Mouse (Mus musculus) macrophage (primary cell): ENCODE data around the gene Wdr5. TPM values are rescaled to one million over a fixed set of nuclear protein-coding genes. Genes with fewer than 3 reads are reported as not detected.

Experiments
- H3K27ac ChIP-seq: fragments of 350-480 bp; formaldehyde crosslinking; 2 replicates; pipeline ENCODE4 v1.9.0; 2021
- H3K36me3 ChIP-seq: fragments of 350-480 bp; formaldehyde crosslinking; 2 replicates; pipeline ENCODE4 v1.9.0; 2021; ENCODE audit errors: inconsistent target
- H3K4me3 ChIP-seq: fragments of 350-480 bp; formaldehyde crosslinking; 2 replicates; pipeline ENCODE4 v1.9.0; 2021; ENCODE audit errors: inconsistent target
- H3K79me2 ChIP-seq: fragments of 350-480 bp; formaldehyde crosslinking; 2 replicates; pipeline ENCODE4 v1.9.0; 2021; ENCODE audit errors: inconsistent target
- WGBS: methylation state at CpG from one replicate; pipeline ENCODE4 v1.1.7; 2026; ENCODE audit warnings: inconsistent platforms; ENCODE audit not compliant: missing documents; 5-methylcytosine and 5-hydroxymethylcytosine counted together
- polyA plus RNA-seq: library from polyadenylated mRNA; stranded (reverse); fragments of 250-400 nt; gene quantifications from 3 replicates; pipeline ENCODE4 v1.2.4, GENCODE M21; 2018; ENCODE audit warnings: inconsistent platforms

The Wdr5 gene
- polyA plus RNA-seq, 1 experiment from 2014 or later, result 23.8 TPM

DNA sequence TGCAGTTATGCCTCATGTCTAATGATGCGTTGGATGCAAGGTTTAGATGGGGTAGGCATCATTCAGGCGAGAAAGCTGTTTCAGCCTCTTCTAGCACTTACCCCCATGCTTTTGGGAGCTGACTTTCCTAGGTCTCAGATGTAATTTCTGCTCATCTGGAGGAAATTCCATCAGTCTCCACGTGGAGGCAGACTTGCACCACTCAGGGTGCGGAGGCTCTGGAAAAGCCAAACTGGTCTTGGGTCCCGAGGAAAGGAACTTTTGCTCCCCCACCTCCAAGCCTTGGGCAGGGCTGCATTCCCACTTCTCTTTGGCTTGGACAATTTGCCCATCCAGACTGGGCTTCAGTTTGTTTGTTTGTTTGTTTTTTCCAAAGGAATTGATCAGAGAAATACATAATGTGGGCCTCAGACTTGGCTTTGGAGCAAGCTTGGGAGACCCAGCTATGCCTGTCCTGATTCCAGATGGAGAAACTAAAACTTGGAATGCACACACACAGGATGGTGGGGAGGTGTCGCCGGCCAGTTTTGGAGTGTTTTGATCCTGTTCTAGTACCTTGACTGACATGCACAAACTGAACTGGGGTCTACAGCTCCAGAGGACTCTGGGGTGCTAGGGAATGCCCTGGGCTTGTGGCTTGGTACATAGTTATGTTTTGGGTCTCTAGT is 37.8 kb downstream of the Wdr5 start:
- Histone ChIP-seq H3K36me3 (no peaks in the 10 kb centered on the region), H3K27ac (no peak overlapping the region), H3K4me3 (no peak overlapping the region), H3K79me2 (no peaks in the 10 kb centered on the region)
- 30% methylated on average over 7 of the region's 7 CpGs for WGBS

DNA sequence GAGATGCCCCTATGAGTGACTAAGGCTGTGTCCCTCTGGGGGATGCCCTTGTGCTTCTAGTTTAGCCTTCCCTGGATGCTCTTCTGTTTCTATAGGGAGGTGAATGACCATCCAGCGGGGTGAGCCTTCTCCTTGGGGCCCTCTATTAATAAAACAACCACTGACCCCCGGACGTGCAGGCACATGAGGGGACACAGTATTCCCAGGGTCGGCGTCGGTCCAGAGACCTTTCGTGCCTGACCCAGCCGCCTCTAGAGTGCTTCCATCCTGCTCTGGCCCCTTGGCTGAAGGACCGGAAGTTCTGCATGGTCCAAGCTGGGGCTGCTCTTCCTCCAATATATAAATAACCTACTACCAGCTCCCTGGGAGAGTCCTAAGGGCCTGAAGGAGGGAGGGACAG is 39.4 kb downstream of the Wdr5 start:
- Histone ChIP-seq H3K27ac (no peak overlapping the region), H3K36me3 (no peaks in the 10 kb centered on the region), H3K4me3 (no peak overlapping the region), H3K79me2 (no peaks in the 10 kb centered on the region)
- 84% methylated on average over 9 of the region's 9 CpGs for WGBS

DNA sequence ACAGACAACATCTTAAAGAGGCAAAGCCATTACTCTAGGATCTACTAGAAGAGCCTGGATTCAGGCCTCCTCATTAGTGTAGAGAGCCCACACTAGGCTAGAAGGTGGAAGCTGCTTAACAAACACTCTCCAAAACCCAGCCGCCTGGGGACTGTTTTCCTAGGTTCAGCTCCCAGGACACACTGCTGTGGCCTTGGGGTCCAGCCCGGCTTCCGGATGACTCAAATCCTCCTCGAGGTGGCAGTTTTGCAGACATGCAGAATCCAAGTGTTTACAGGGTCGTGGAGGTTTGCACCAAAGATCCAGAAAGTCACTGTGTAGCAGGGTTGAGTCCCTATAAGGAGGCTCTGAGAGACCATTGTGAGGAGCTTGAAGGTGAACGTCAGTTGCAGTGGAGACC is 42.0 kb downstream of the Wdr5 start:
- no peak overlapping the region for H3K27ac ChIP-seq
- no peaks in the 10 kb centered on the region for H3K79me2 ChIP-seq
- H3K36me3 ChIP-seq, result no peaks in the 10 kb centered on the region
- 93% methylated on average over 6 of the region's 6 CpGs for WGBS
- no peak overlapping the region for H3K4me3 ChIP-seq

DNA sequence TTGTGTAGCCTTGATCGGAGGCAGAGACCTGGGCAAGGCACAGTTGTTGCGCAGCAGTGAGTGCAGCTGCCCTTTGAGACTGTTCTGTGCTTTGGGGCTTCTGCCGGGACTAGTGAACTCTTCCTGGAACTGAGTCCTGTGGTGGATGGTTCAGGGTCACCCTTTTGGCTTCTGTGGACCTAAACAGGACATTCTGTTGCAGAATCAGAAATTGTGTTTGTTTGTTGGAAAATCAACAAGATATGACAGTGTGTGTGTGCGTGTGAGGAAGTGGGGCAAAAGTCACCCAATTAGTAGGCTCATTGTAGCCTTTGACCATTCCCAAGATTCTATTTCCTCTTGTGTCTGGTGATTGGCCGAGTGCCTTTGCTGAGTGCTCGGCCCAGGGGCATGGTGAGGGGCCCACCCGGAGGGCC is 45.8 kb downstream of the Wdr5 start:
- Histone ChIP-seq H3K36me3 (no peaks in the 10 kb centered on the region), H3K79me2 (no peaks in the 10 kb centered on the region), H3K27ac (no peak overlapping the region), H3K4me3 (no peak overlapping the region)
- WGBS, result 91% methylated on average over 7 of the region's 7 CpGs

DNA sequence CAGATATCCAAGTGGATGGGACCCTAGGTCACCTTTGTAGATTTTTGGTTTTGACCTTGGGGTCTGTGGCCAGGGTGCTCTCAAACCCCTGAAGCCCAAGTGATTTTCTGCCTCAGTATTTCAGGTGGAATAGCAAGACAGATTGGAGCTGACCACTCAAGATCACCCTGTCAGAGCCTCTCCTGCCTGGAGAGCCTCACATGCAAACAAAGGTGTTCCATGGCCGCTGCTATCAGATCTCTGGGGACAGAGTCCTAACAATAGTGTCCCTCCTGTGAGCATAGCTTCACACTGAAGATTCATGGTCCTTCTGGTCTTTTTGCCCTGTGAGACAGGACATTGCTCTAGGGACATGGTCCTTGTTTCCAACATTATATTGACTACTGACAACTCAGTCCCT is 46.2 kb downstream of the Wdr5 start:
- Histone ChIP-seq H3K79me2 (no peaks in the 10 kb centered on the region), H3K27ac (no peak overlapping the region), H3K36me3 (no peaks in the 10 kb centered on the region), H3K4me3 (no peak overlapping the region)
- WGBS, result 100% methylated on average over 1 of the region's 1 CpGs

DNA sequence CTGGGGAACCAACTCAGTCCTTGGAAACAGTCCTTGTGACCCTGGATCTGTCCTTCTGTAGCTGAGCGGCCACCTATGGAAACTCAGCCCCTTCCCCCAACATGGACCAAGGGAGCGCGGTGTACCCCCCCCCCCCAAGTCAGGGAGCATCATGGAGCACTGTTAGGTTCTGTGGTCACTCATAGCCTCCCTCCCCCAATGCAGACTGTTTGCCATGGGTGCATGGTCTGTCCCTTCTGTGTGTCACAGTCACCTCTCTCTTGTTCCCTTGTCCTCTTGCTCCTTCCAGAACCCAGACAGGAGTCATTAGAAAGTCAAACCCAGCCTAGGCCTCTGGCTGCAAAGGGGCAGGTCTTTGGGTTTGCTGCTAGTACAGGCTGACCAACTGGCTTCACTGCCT is 46.9 kb downstream of the Wdr5 start:
- Histone ChIP-seq H3K36me3 (no peaks in the 10 kb centered on the region), H3K27ac (no peak overlapping the region), H3K4me3 (no peak overlapping the region), H3K79me2 (no peaks in the 10 kb centered on the region)
- 100% methylated on average over 3 of the region's 3 CpGs for WGBS

DNA sequence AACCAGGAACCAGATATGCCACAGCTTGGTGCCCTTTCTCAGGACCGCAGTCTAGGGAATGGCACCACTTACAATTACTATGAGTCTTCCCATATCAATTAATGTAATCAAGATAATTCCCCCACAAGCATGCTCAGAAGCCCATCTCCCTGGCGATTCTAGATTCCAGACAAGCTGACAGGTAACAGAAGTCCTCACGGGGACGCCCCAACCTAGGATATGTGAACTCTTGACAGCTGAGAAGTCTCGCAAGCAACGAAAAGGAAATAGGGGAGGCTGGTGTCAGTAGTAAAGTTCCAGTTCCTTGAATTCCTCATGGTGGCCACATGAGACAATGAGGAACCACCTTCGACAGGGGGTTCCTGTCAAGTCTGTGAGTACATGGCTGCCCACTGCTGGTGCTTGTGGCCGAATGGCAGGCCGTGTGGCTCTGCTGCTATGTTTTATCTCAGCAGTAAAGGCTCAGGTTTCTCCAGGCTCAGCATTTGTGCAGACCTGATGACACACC is 48.7 kb downstream of the Wdr5 start:
- Histone ChIP-seq H3K27ac (no peak overlapping the region), H3K4me3 (no peak overlapping the region), H3K79me2 (no peaks in the 10 kb centered on the region), H3K36me3 (no peaks in the 10 kb centered on the region)
- WGBS, result 20% methylated on average over 9 of the region's 9 CpGs

DNA sequence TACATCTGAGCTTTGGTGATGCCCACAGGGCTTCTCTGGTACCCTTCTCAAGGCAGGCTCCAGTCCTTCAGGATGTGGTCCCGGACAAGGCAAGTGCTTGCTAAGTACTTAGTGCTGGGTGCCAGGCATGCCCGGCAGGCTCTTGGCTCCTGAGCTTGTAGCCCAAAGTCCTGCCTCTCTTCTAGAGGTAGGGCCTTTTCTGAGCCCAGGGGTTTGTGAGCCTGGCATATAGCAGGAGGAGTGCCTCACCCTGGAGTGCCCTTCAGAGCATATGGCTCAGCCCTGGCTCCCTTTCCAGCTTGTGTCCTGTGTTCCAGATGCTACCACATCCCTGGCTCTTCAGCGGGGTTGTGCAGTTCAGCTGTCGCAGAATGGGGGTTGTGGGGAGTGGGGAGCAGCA is 49.7 kb downstream of the Wdr5 start:
- Histone ChIP-seq H3K79me2 (no peaks in the 10 kb centered on the region), H3K27ac (no peak overlapping the region), H3K36me3 (no peaks in the 10 kb centered on the region), H3K4me3 (no peak overlapping the region)
- 94% methylated on average over 4 of the region's 4 CpGs for WGBS

DNA sequence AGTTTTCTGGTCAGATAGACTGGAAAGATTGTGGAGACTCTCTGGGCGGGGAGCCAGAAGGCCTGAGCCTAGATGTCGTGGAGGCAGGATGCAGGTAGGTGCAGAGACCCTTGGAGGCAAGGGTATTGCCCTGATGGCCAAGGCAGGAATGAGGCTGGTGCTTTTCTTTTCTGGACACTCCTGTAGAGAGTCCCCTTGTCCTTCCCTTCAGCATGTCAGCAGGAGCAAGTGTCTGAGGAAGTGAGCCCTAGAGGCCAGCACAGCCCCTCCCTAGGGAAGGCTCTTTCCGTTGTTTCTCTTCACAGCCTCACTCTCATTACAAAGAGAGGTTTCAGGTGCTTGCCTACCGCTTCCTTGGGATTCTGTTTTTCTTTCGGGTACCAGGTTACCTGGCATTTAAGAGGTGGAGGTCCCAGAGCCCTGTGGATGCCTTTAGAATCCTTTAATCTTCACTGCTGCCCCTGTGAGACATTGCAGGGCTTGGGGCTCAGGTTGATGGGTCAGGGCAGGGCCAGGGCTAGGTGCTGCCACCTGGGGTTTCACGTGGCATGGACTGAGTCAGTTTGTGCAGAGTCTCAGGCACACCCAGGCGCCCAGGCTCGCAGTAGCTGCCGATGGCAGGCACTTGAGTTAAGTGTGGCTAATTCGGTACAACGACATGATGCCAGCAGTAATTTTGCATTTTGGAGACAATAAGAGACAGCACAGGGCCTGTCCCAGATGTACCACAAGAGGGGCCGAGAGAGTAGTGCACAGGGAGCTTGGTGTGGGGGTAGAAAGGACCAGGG is 50.6 kb downstream of the Wdr5 start:
- 77% methylated on average over 11 of the region's 12 CpGs for WGBS
- Histone ChIP-seq H3K4me3 (no peak overlapping the region), H3K27ac (no peak overlapping the region), H3K79me2 (no peaks in the 10 kb centered on the region), H3K36me3 (no peaks in the 10 kb centered on the region)

DNA sequence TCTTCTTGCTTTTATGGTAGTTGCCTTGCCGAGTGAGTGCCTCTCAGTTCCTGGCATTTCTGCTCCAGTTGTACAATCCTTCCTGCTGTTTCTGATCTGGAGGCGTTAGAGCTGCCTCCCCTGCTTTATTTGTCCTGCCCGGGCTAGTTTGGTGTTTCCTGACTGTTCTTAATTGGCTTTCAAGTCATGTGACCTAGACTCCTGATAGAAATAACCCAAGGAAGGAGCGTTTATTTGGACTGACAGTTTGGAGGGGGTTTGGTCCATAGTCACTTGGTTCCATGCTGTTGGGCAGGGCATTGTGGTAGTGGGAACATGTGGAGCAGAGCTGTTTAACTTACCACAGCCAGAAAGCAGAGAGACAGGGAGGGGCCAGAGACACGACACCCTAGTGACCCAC is 55.9 kb downstream of the Wdr5 start:
- Histone ChIP-seq H3K27ac (no peak overlapping the region), H3K36me3 (no peaks in the 10 kb centered on the region), H3K79me2 (no peaks in the 10 kb centered on the region), H3K4me3 (no peak overlapping the region)
- 89% methylated on average over 5 of the region's 5 CpGs for WGBS

DNA sequence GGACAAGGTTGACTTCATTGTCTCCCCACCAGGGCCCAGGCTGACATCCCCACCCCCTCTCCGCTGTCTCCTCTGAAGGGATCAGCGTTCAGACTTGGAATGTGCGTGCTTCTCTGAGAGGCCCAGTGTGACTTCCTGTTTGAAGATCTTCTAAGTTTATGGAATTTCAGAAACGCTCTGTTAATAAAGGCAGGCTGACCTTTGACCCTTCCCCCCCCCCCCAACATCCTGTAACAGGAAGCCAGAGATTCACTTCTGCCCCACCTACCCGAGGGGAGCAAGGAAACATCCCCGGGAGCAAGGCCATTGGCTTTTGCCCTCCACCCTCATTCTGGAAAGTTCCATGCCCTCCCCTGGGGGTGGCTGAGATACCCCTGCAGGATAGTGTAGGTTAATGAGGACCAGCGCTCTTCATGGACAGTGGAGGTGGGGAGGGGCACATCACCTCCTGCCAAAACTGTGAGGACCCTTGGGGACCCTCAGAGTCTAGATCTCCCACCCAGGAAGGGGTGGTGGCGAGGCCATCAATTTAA is 57.4 kb downstream of the Wdr5 start:
- H3K27ac ChIP-seq, result no peak overlapping the region
- H3K4me3 ChIP-seq, result no peak overlapping the region
- 79% methylated on average over 8 of the region's 8 CpGs for WGBS
- H3K36me3 ChIP-seq, result no peaks in the 10 kb centered on the region
- H3K79me2 ChIP-seq, result no peaks in the 10 kb centered on the region

DNA sequence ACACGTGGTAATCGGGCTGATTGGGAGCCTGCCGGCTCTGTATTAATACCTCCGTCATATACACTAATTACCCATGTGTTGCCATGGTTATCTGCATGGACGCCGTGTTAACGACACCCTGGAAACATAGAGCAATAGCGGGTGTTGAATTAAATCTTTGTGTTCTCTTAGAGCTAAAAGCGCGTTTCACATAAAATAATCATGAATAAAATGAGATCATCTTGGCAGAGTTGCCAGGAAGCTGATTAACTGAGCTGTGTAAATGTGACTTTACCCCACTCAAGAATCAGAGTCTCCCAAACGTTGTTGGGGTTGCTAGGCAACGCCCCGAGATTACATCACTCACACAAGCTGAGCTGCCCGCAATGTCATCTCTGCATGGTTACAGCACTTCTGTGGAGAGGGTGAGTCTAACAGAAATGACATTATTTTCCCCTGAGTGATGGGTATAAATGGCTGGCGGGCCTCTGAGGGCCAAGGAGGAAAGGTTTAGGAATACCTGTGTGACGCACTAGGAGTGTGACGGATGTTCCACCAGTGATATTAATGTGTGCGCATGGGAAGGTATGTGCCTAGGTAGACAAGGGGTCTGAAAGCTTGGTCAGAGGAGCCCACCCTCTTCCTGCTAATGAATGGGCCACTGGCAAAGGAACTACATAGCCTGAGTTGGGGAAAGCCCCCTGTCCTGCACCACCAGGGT is 58.1 kb downstream of the Wdr5 start:
- WGBS, result 80% methylated on average over 18 of the region's 18 CpGs
- H3K36me3 ChIP-seq, result no peaks in the 10 kb centered on the region
- no peaks in the 10 kb centered on the region for H3K79me2 ChIP-seq
- H3K27ac ChIP-seq, result no peak overlapping the region
- H3K4me3 ChIP-seq, result no peak overlapping the region

DNA sequence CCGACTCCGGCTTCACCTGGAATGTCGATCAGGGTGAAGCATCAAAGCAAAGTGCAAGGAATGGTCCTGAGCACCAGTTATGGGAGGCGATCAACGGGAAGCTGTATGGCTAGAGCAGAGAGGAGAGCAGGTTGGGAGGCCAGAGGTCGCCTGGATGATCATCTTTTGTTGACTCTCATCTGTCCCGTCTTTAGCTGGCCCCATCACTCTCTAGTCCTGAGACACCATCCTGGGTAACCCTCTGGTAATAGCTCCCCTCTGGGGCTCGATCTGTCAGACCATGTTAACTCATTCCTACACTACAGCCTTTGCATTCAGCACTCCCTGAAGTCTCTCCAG is 58.6 kb downstream of the Wdr5 start:
- H3K79me2 ChIP-seq, result no peaks in the 10 kb centered on the region
- H3K27ac ChIP-seq, result no peak overlapping the region
- H3K4me3 ChIP-seq, result no peak overlapping the region
- WGBS, result 85% methylated on average over 8 of the region's 8 CpGs
- no peaks in the 10 kb centered on the region for H3K36me3 ChIP-seq

DNA sequence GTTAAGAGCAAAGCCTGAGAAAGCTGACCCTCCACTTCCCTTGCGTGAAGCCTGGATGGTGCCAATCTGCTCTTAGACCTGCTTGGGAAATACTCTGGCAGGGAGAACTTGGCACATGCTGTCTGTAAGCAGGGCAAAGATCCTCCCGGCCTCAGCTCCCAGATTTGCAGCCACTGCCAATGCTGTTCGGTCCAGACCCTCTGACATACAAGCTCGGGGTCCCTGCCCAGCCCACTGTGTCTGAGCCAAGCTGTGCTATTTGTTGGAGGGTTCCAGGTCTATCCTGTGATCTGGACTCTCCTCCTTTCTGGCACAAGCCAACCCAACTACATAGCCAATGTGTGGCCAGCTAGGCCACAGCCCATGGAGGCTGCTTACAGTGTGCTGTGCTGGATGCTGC is 61.5 kb downstream of the Wdr5 start:
- no peaks in the 10 kb centered on the region for H3K79me2 ChIP-seq
- no peaks in the 10 kb centered on the region for H3K36me3 ChIP-seq
- WGBS, result 94% methylated on average over 4 of the region's 4 CpGs

DNA sequence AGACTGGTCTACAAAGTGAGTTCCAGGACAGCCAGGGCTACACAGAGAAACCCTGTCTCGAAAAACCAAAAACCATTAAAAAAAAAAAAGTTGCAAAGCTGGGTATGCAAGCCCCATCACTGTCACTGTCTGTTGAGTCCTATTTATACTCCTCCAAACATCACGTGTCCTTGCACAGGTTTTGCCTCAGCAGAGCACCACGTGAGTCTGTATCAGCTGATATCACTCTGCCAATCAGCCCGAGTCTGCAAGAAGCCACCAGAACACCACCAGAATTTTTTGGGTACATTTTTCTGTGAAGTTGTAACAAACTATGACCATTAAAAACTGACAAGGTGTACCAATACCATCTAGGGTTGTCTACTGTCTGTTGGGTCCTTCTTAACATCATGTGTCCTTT is 63.6 kb downstream of the Wdr5 start:
- Histone ChIP-seq H3K4me3 (no peak overlapping the region), H3K79me2 (no peaks in the 10 kb centered on the region), H3K27ac (no peak overlapping the region), H3K36me3 (no peaks in the 10 kb centered on the region)
- WGBS, result 98% methylated on average over 4 of the region's 4 CpGs

More for the DNA sequence above, 61.5 kb downstream of the Wdr5 start:
- Histone ChIP-seq H3K4me3 (no peak overlapping the region), H3K27ac (no peak overlapping the region)
